Mouse (Mus musculus): ENCODE measurements at regions not wholly inside any gene's neighbourhood (a gene's known extent, or its start where the extent isn't known, plus 50 kb on each side); places are given as distances from the start of the nearest gene placed in this dataset.

GRCm38 (mm10) chr2:78779949-78780348 is 88.0 kb upstream of the Ube2e3 start:
- Histone ChIP-seq H3K9ac (ENCODE audit: low read length) (no peak overlapping the region), H3K27ac (replicated peaks) (no peak overlapping the region), H3K4me1 (replicated peaks; ENCODE audit: control insufficient read depth, insufficient read depth) (no peaks in the 10 kb centered on the region), H3K9me3 (ENCODE audit: control insufficient read depth, low read length) (no peaks in the 10 kb centered on the region), H3K4me3 (ENCODE audit: low read depth, low read length) (no peak overlapping the region), H3K4me2 (replicated peaks; ENCODE audit: low read depth) (no peak overlapping the region), H3K27me3 (ENCODE audit: control insufficient read depth, insufficient read depth, low read length) (no peaks in the 10 kb centered on the region), H3K36me3 (ENCODE audit: control insufficient read depth, insufficient read depth, low read length) (no peaks in the 10 kb centered on the region)
- no peak for DNase-seq (ENCODE audit: low spot score)
- 89% methylated on average over 3 of the region's 3 CpGs for WGBS
- TF ChIP-seq CTCF (IDR thresholded peaks at IDR 0.05; ENCODE audit: low read depth) (no peak), EP300 (optimal IDR thresholded peaks at IDR 0.05) (no peak)
- no peak for ATAC-seq (ENCODE audit: low FRiP score, low TSS enrichment)

GRCm38 (mm10) chr2:78777589-78777988 is 90.3 kb upstream of the Ube2e3 start:
- TF ChIP-seq EP300 (optimal IDR thresholded peaks at IDR 0.05) (no peak), CTCF (IDR thresholded peaks at IDR 0.05; ENCODE audit: low read depth) (no peak)
- Histone ChIP-seq H3K27ac (replicated peaks) (no peak overlapping the region), H3K27me3 (ENCODE audit: control insufficient read depth, insufficient read depth, low read length) (no peaks in the 10 kb centered on the region), H3K9ac (ENCODE audit: low read length) (no peak overlapping the region), H3K4me3 (ENCODE audit: low read depth, low read length) (no peak overlapping the region), H3K36me3 (ENCODE audit: control insufficient read depth, insufficient read depth, low read length) (no peaks in the 10 kb centered on the region), H3K4me2 (replicated peaks; ENCODE audit: low read depth) (no peak overlapping the region), H3K9me3 (ENCODE audit: control insufficient read depth, low read length) (no peaks in the 10 kb centered on the region), H3K4me1 (replicated peaks; ENCODE audit: control insufficient read depth, insufficient read depth) (no peaks in the 10 kb centered on the region)
- ATAC-seq (ENCODE audit: low FRiP score, low TSS enrichment) (no peak), DNase-seq (ENCODE audit: low spot score) (no peak)

- TF ChIP-seq EP300 (optimal IDR thresholded peaks at IDR 0.05) (no peak), CTCF (IDR thresholded peaks at IDR 0.05; ENCODE audit: low read depth) (no peak)
- H3K27me3 ChIP-seq (ENCODE audit: control insufficient read depth, insufficient read depth, low read length): no peaks in the 10 kb centered on the region
- 77% methylated on average over 6 of the region's 6 CpGs for WGBS
- no peak overlapping the region for H3K4me2 ChIP-seq (replicated peaks; ENCODE audit: low read depth)
- H3K4me1 ChIP-seq (replicated peaks; ENCODE audit: control insufficient read depth, insufficient read depth): no peaks in the 10 kb centered on the region
- H3K9ac ChIP-seq (ENCODE audit: low read length): no peak overlapping the region
- no peak overlapping the region for H3K4me3 ChIP-seq (ENCODE audit: low read depth, low read length)
- ATAC-seq (ENCODE audit: low FRiP score, low TSS enrichment): no peak
- no peak overlapping the region for H3K27ac ChIP-seq (replicated peaks)
- DNase-seq (ENCODE audit: low spot score): no peak
- no peaks in the 10 kb centered on the region for H3K36me3 ChIP-seq (ENCODE audit: control insufficient read depth, insufficient read depth, low read length)
- no peaks in the 10 kb centered on the region for H3K9me3 ChIP-seq (ENCODE audit: control insufficient read depth, low read length)
Observed at GRCm38 (mm10) chr2:78754362-78754761, 113.6 kb upstream of the Ube2e3 start.

- H3K4me1 ChIP-seq (replicated peaks; ENCODE audit: control insufficient read depth, insufficient read depth): no peaks in the 10 kb centered on the region
- no peaks in the 10 kb centered on the region for H3K27me3 ChIP-seq (ENCODE audit: control insufficient read depth, insufficient read depth, low read length)
- TF ChIP-seq CTCF (IDR thresholded peaks at IDR 0.05; ENCODE audit: low read depth): no peak
- TF ChIP-seq EP300 (optimal IDR thresholded peaks at IDR 0.05): no peak
- no peaks in the 10 kb centered on the region for H3K36me3 ChIP-seq (ENCODE audit: control insufficient read depth, insufficient read depth, low read length)
- ATAC-seq (ENCODE audit: low FRiP score, low TSS enrichment): no peak
- H3K4me3 ChIP-seq (ENCODE audit: low read depth, low read length): no peak overlapping the region
- H3K4me2 ChIP-seq (replicated peaks; ENCODE audit: low read depth): no peak overlapping the region
- no peak for DNase-seq (ENCODE audit: low spot score)
- H3K9ac ChIP-seq (ENCODE audit: low read length): no peak overlapping the region
- H3K9me3 ChIP-seq (ENCODE audit: control insufficient read depth, low read length): no peaks in the 10 kb centered on the region
- no peak overlapping the region for H3K27ac ChIP-seq (replicated peaks)
- WGBS: 68% methylated on average over 4 of the region's 4 CpGs
Observed at GRCm38 (mm10) chr2:78753918-78754317, 114.0 kb upstream of the Ube2e3 start.

GRCm38 (mm10) chr2:78730161-78730560 is 137.8 kb upstream of the Ube2e3 start:
- Histone ChIP-seq H3K4me3 (ENCODE audit: low read depth, low read length) (no peak overlapping the region), H3K4me1 (replicated peaks; ENCODE audit: control insufficient read depth, insufficient read depth) (no peaks in the 10 kb centered on the region), H3K27me3 (ENCODE audit: control insufficient read depth, insufficient read depth, low read length) (no peaks in the 10 kb centered on the region), H3K9ac (ENCODE audit: low read length) (no peak overlapping the region), H3K9me3 (ENCODE audit: control insufficient read depth, low read length) (no peaks in the 10 kb centered on the region), H3K4me2 (replicated peaks; ENCODE audit: low read depth) (no peak overlapping the region), H3K27ac (replicated peaks) (no peak overlapping the region), H3K36me3 (ENCODE audit: control insufficient read depth, insufficient read depth, low read length) (no peaks in the 10 kb centered on the region)
- TF ChIP-seq EP300 (optimal IDR thresholded peaks at IDR 0.05) (no peak), CTCF (IDR thresholded peaks at IDR 0.05; ENCODE audit: low read depth) (no peak)
- ATAC-seq (ENCODE audit: low FRiP score, low TSS enrichment) (no peak), DNase-seq (ENCODE audit: low spot score) (no peak)
- WGBS: 71% methylated on average over 6 of the region's 6 CpGs

- no peaks in the 10 kb centered on the region for H3K27me3 ChIP-seq (ENCODE audit: control insufficient read depth, insufficient read depth, low read length)
- WGBS: 96% methylated on average over 7 of the region's 7 CpGs
- TF ChIP-seq CTCF (IDR thresholded peaks at IDR 0.05; ENCODE audit: low read depth): no peak
- TF ChIP-seq EP300 (optimal IDR thresholded peaks at IDR 0.05): no peak
- no peaks in the 10 kb centered on the region for H3K4me1 ChIP-seq (replicated peaks; ENCODE audit: control insufficient read depth, insufficient read depth)
- H3K36me3 ChIP-seq (ENCODE audit: control insufficient read depth, insufficient read depth, low read length): no peaks in the 10 kb centered on the region
- no peak overlapping the region for H3K4me3 ChIP-seq (ENCODE audit: low read depth, low read length)
- no peak overlapping the region for H3K27ac ChIP-seq (replicated peaks)
- no peak for DNase-seq (ENCODE audit: low spot score)
- no peak for ATAC-seq (ENCODE audit: low FRiP score, low TSS enrichment)
- H3K9ac ChIP-seq (ENCODE audit: low read length): no peak overlapping the region
- no peaks in the 10 kb centered on the region for H3K9me3 ChIP-seq (ENCODE audit: control insufficient read depth, low read length)
- no peak overlapping the region for H3K4me2 ChIP-seq (replicated peaks; ENCODE audit: low read depth)
Observed at GRCm38 (mm10) chr2:78726060-78726459, 141.9 kb upstream of the Ube2e3 start.
